ENCODE assay signal across 10 mouse cellular contexts in the genomic region with DNA sequence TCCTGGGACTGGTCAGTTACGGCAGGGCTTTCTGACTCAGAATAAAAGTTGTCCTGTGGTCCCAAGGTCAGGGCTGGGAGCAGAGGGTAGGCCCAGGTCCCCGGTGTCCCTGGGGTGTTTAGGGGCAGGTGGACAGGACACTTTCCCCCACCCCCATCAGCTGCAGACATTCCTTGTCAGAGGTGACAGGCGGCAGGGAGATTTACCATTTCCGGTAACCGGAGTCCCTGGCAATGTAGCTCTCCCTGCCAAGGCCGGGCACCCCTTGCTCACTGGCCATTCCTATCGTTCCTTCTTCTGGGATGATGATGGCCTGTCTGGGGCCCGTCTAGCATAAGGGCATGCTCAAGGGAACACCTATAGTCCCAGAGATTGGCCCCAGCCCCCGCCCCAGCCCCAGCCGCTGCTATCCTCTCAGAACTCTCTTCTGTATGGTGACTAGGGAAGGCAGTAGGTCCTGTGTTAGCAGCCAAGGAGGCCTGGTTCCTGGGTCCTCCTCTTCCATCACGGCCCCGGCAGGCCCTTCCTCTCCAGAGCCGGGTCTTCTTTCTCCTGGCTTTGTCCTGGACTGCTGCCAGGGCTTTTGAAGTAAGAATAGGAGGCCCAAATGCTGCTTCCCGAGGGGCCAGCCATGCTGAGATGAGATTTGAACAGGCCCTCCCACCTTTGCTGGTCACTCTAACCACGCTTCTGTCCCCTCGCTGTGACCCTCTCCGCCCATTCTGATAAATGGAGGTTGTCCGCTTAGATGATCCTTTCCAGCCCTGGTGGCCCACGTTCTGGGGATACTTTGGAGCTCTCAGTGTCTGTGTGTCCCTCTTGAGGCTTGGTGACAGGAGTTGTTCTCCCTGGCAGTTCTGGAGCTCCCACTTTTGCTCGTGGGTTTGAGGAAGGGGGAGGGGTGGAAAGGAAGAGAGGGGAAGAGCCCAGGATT. TPM values are rescaled to one million over a fixed set of nuclear protein-coding genes. Genes with fewer than 3 reads are reported as not detected.
DNase-seq lines count a peak whose midpoint lies in the region; ATAC-seq and TF ChIP-seq lines count a peak whose summit lies in the region.
"Had no signal": no experiment of that assay in that cellular context is flagged by ENCODE, and none has a peak within 500 bp of the region (broad histone marks: within the 10 kb centered on the region; RNA-seq: fewer than 3 reads in every experiment).

No protein-coding gene starts in this region.

- TF ChIP-seq CTCF in kidney, adult 2 months (conservative IDR thresholded peaks at IDR 0.05; ENCODE audit: insufficient read depth, insufficient read length, low read depth, low read length) = no peak

- no peak for ATAC-seq in heart, embryonic 15.5 days (replicated peaks; ENCODE audit: insufficient number of reproducible peaks, insufficient read depth, low FRiP score, low read depth)
- ATAC-seq in liver, embryonic 12.5 days = no peak

- peak overlapping the region; percentile 42 for H3K9ac ChIP-seq in heart, embryonic 15.5 days
- 0 out of 2 replicates have a peak overlapping the region, but pooled peaks have one; percentile 6 for H3K9ac ChIP-seq in liver, embryonic 12.5 days
- H3K9ac ChIP-seq: liver, embryonic 14.5 days had no signal

- no peak overlapping the region for H3K4me3 ChIP-seq in kidney, adult 2 months (ENCODE audit: insufficient read depth, low read depth, low read length)
- peak overlapping the region; percentile 17 for H3K4me3 ChIP-seq in brown adipose tissue, adult 24 weeks (ENCODE audit: insufficient read depth, low read depth, low read length)
- H3K4me3 ChIP-seq in heart, embryonic 15.5 days = no peak overlapping the region; the same call in 1 of the 2 replicates
- H3K4me3 ChIP-seq in liver, embryonic 12.5 days = no peak overlapping the region

- peak; percentile 49 for DNase-seq in kidney, adult 2 months
- no peak for DNase-seq in kidney, adult 8-10 months
- no peak for DNase-seq in B cell, adult 2 months
- DNase-seq in layer of hippocampus, postnatal 36 days = no peak
- no peak for DNase-seq in ovary, postnatal 36 days (ENCODE audit: low spot score)
- DNase-seq: right cerebral cortex, postnatal 4 days had no signal

- H3K27ac ChIP-seq in kidney, adult 2 months (ENCODE audit: insufficient read depth, low read depth, low read length) = peak overlapping the region; percentile 82
- peak overlapping the region; percentile 97 for H3K27ac ChIP-seq in brown adipose tissue, adult 24 weeks (replicated peaks; ENCODE audit: low read depth, low read length)
- H3K27ac ChIP-seq in heart, embryonic 15.5 days = peak overlapping the region; percentile 96
- 0 out of 2 replicates have a peak overlapping the region, but pooled peaks have one; percentile 57 for H3K27ac ChIP-seq in liver, embryonic 12.5 days
- H3K27ac ChIP-seq: liver, embryonic 14.5 days had no signal

- no peaks in the 10 kb centered on the region for H3K36me3 ChIP-seq in kidney, adult 2 months (ENCODE audit: control insufficient read depth, insufficient read depth, low read length)
- H3K36me3 ChIP-seq in heart, embryonic 15.5 days = no peaks in the 10 kb centered on the region
- no peaks in the 10 kb centered on the region for H3K36me3 ChIP-seq in liver, embryonic 12.5 days

- no peaks in the 10 kb centered on the region for H3K9me3 ChIP-seq in heart, embryonic 15.5 days (replicated peaks)
- H3K9me3 ChIP-seq in liver, embryonic 12.5 days (replicated peaks) = no peaks in the 10 kb centered on the region

- TF ChIP-seq POLR2A in kidney, adult 2 months (IDR thresholded peaks at IDR 0.05; ENCODE audit: low read depth, low read length) = no peak

- H3K4me2 ChIP-seq in heart, embryonic 15.5 days = peak overlapping the region; percentile 45
- H3K4me2 ChIP-seq in liver, embryonic 12.5 days = no peak overlapping the region

- 50% methylated on average over 20 of the region's 20 CpGs for WGBS in kidney, adult 2 months
- WGBS in heart, embryonic 15.5 days = 14% methylated on average over 20 of the region's 20 CpGs
- WGBS in liver, embryonic 12.5 days (ENCODE audit: insufficient replicate concordance) = 51% methylated on average over 20 of the region's 20 CpGs

- no peaks in the 10 kb centered on the region for H3K27me3 ChIP-seq in kidney, adult 2 months (replicated peaks; ENCODE audit: control insufficient read depth, insufficient read depth, low read length)
- H3K27me3 ChIP-seq in heart, embryonic 15.5 days = no peaks in the 10 kb centered on the region
- H3K27me3 ChIP-seq in liver, embryonic 12.5 days (replicated peaks) = no peaks in the 10 kb centered on the region

- H3K4me1 ChIP-seq in kidney, adult 2 months (ENCODE audit: control insufficient read depth, insufficient read depth, low read length) = peaks cover 30% of the 10 kb centered on the region
- H3K4me1 ChIP-seq in brown adipose tissue, adult 24 weeks (ENCODE audit: control insufficient read depth, insufficient read depth, insufficient read length, low read length) = peaks cover 66% of the 10 kb centered on the region
- H3K4me1 ChIP-seq in heart, embryonic 15.5 days (replicated peaks) = peaks cover 92% of the 10 kb centered on the region
- H3K4me1 ChIP-seq in liver, embryonic 12.5 days = peaks cover 82% of the 10 kb centered on the region

RNA-seq across cellular contexts. Expression of a gene that starts 17.8 kb away (rescaled TPM):
- polyA plus RNA-seq in kidney, adult 2 months (2012; rRNA removed) = 29.7 and 34.7 TPM in 2 replicates
- polyA plus RNA-seq in brown adipose tissue, adult 24 weeks (2012; ENCODE audit: insufficient read depth, insufficient read length, missing spikeins) = 32.5 and 49.7 TPM in 2 replicates
- 41.3 and 56.3 TPM in 2 replicates for polyA plus RNA-seq in heart, embryonic 15.5 days (2015; fragmentation: Nextera tagmentation; extraction: Ambion mirVana)
- polyA plus RNA-seq in liver, embryonic 12.5 days (2016; fragmentation: Nextera tagmentation; extraction: Ambion mirVana) = 6.4 and 7.3 TPM in 2 replicates
- 1 to 10 TPM; 6.4 to 7.3 TPM for total RNA-seq in layer of hippocampus, postnatal 36 days (2021)

RNA-seq across cellular contexts. Expression of a gene that starts 33.3 kb away (rescaled TPM):
- polyA plus RNA-seq in kidney, adult 2 months (2012; rRNA removed) = 0.22 and 0.46 TPM in 2 replicates
- not detected in 2 replicates for polyA plus RNA-seq in brown adipose tissue, adult 24 weeks (2012; ENCODE audit: insufficient read depth, insufficient read length, missing spikeins)
- polyA plus RNA-seq in heart, embryonic 15.5 days (2015; fragmentation: Nextera tagmentation; extraction: Ambion mirVana) = not detected in 2 replicates
- not detected in 2 replicates for polyA plus RNA-seq in liver, embryonic 12.5 days (2016; fragmentation: Nextera tagmentation; extraction: Ambion mirVana)
- not detected for total RNA-seq in layer of hippocampus, postnatal 36 days (2021)
- polyA plus RNA-seq: liver, embryonic 14.5 days had no signal

RNA-seq across cellular contexts. Expression of a gene that starts 56.0 kb away (rescaled TPM):
- not detected in 2 replicates for polyA plus RNA-seq in kidney, adult 2 months (2012; rRNA removed)
- polyA plus RNA-seq in brown adipose tissue, adult 24 weeks (2012; ENCODE audit: insufficient read depth, insufficient read length, missing spikeins) = not detected in 2 replicates
- polyA plus RNA-seq in heart, embryonic 15.5 days (2015; fragmentation: Nextera tagmentation; extraction: Ambion mirVana) = not detected in 2 replicates
- polyA plus RNA-seq in liver, embryonic 12.5 days (2016; fragmentation: Nextera tagmentation; extraction: Ambion mirVana) = not detected in 2 replicates
- total RNA-seq in layer of hippocampus, postnatal 36 days (2021) = not detected
